Mouse (Mus musculus): ENCODE measurements around the gene Pecam1.

GRCm38 (mm10) chr11:106701589-106701988 lies 48.8 kb downstream of the Pecam1 start:
- no peak for TF ChIP-seq CTCF (IDR thresholded peaks at IDR 0.05; ENCODE audit: low read depth)
- no peak for TF ChIP-seq EP300 (IDR thresholded peaks at IDR 0.05; ENCODE audit: low read depth)
